Mouse (Mus musculus): ENCODE results near the gene Hist2h3c2. TPM values are rescaled to one million over a fixed set of nuclear protein-coding genes. Genes with fewer than 3 reads are reported as not detected.

Hist2h3c2 gene
- polyA plus RNA-seq, 1 experiment: 1,020 TPM

DNA sequence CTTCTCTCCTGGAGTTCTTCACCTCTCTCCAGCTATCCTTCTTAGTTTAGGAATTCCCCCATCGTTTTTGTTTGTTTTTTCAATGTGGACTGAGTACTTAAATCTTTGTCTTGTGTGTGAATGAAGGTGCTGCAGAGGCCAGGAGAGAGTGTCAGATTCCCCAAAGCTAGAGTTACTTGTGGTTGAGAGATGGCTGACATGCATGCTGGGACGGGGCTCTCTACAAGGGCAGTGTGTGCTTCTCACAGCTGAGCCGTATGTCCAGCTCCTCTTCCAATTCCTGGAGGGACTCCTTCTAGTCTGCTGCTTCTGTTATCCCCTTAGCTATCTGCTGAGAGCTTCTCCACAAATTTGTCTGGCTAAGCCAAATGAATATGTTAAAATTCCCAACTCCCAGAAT is 3.1 kb downstream of the Hist2h3c2 start:
- Histone ChIP-seq H3K4me1 (replicated peaks; ENCODE audit: control insufficient read depth, insufficient read depth, low read length) (peaks cover 3% of the 10 kb centered on the region; the same call in 1 of the 2 replicates), H3K27me3 (ENCODE audit: control insufficient read depth, insufficient read depth, low read length) (no peaks in the 10 kb centered on the region), H3K27ac (ENCODE audit: control insufficient read depth, insufficient read depth, low read length) (no peak overlapping the region), H3K36me3 (ENCODE audit: control insufficient read depth, insufficient read depth, low read length) (no peaks in the 10 kb centered on the region), H3K4me3 (ENCODE audit: control insufficient read depth, insufficient read depth, low read length) (no peak overlapping the region)
- TF ChIP-seq CTCF (IDR thresholded peaks at IDR 0.05; ENCODE audit: borderline replicate concordance, control insufficient read depth, extremely low read depth, insufficient read depth, low read length, poor library complexity): no peak
- no peak for TF ChIP-seq POLR2A (IDR thresholded peaks at IDR 0.05; ENCODE audit: control insufficient read depth, extremely low read depth, insufficient read depth, low read length, poor library complexity)
- WGBS: 79% methylated on average over 3 of the region's 3 CpGs
- no peak for DNase-seq

DNA sequence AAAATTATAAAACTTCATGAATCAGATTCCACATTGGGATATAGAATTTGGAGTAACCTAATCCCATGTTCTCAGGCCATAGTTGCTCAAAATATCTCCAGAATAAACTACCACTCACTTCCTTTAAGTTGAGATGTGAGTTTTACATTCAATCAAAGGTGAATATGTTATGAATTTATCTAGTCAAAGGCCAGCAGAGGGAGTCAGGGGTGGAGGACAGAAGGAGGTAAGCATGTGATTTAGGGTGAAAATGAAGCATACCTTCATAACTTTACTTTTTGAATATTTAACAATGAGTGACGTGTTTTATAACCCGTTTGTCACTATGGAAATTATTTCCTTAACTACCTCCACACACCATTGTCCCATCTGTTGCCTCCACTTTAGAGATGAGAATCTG is 4.0 kb downstream of the Hist2h3c2 start:
- H3K4me1 ChIP-seq (replicated peaks; ENCODE audit: control insufficient read depth, insufficient read depth, low read length): peaks cover 3% of the 10 kb centered on the region; the same call in 1 of the 2 replicates
- H3K4me3 ChIP-seq (ENCODE audit: control insufficient read depth, insufficient read depth, low read length): no peak overlapping the region
- no peaks in the 10 kb centered on the region for H3K27me3 ChIP-seq (ENCODE audit: control insufficient read depth, insufficient read depth, low read length)
- WGBS: 89% methylated on average over 2 of the region's 2 CpGs
- TF ChIP-seq POLR2A (IDR thresholded peaks at IDR 0.05; ENCODE audit: control insufficient read depth, extremely low read depth, insufficient read depth, low read length, poor library complexity) (no peak), CTCF (IDR thresholded peaks at IDR 0.05; ENCODE audit: borderline replicate concordance, control insufficient read depth, extremely low read depth, insufficient read depth, low read length, poor library complexity) (no peak)
- no peak overlapping the region for H3K27ac ChIP-seq (ENCODE audit: control insufficient read depth, insufficient read depth, low read length)
- no peak for DNase-seq
- H3K36me3 ChIP-seq (ENCODE audit: control insufficient read depth, insufficient read depth, low read length): no peaks in the 10 kb centered on the region

- Histone ChIP-seq H3K27ac (ENCODE audit: control insufficient read depth, insufficient read depth, low read length) (no peak overlapping the region), H3K4me3 (ENCODE audit: control insufficient read depth, insufficient read depth, low read length) (no peak overlapping the region), H3K4me1 (replicated peaks; ENCODE audit: control insufficient read depth, insufficient read depth, low read length) (no peaks in the 10 kb centered on the region), H3K27me3 (ENCODE audit: control insufficient read depth, insufficient read depth, low read length) (no peaks in the 10 kb centered on the region), H3K36me3 (ENCODE audit: control insufficient read depth, insufficient read depth, low read length) (no peaks in the 10 kb centered on the region)
- 82% methylated on average over 2 of the region's 2 CpGs for WGBS
- TF ChIP-seq POLR2A (IDR thresholded peaks at IDR 0.05; ENCODE audit: control insufficient read depth, extremely low read depth, insufficient read depth, low read length, poor library complexity): no peak
- TF ChIP-seq CTCF (IDR thresholded peaks at IDR 0.05; ENCODE audit: borderline replicate concordance, control insufficient read depth, extremely low read depth, insufficient read depth, low read length, poor library complexity): no peak
- no peak for DNase-seq
Observed at GRCm38 (mm10) chr3:96231758-96232120, 7.2 kb downstream of the Hist2h3c2 start.

- Histone ChIP-seq H3K36me3 (ENCODE audit: control insufficient read depth, insufficient read depth, low read length) (no peaks in the 10 kb centered on the region), H3K27me3 (ENCODE audit: control insufficient read depth, insufficient read depth, low read length) (no peaks in the 10 kb centered on the region), H3K27ac (ENCODE audit: control insufficient read depth, insufficient read depth, low read length) (no peak overlapping the region), H3K4me3 (ENCODE audit: control insufficient read depth, insufficient read depth, low read length) (no peak overlapping the region), H3K4me1 (replicated peaks; ENCODE audit: control insufficient read depth, insufficient read depth, low read length) (no peaks in the 10 kb centered on the region)
- WGBS: 93% methylated on average over 4 of the region's 4 CpGs
- TF ChIP-seq POLR2A (IDR thresholded peaks at IDR 0.05; ENCODE audit: control insufficient read depth, extremely low read depth, insufficient read depth, low read length, poor library complexity) (no peak), CTCF (IDR thresholded peaks at IDR 0.05; ENCODE audit: borderline replicate concordance, control insufficient read depth, extremely low read depth, insufficient read depth, low read length, poor library complexity) (no peak)
- no peak for DNase-seq
Observed at GRCm38 (mm10) chr3:96230910-96231757, 7.8 kb downstream of the Hist2h3c2 start.

DNA sequence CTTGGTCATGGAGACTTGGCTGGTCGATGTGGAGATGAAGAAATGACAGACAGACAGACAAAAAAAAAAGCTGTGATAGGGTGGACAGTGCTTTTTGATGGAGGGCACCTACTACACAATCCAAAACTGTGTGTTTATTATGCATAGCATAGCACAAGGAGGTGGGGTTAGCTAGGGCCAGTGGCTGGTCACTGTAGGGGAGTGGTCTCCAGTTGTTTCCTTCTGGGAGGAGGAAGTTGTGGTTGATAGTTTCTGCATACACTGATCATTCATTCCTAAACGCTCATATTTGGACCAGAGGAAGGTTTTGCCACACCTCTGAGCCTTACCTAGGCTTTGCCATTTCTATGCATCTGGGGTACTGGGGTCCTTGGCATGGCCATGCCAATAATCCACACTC is 8.5 kb downstream of the Hist2h3c2 start:
- no peak overlapping the region for H3K27ac ChIP-seq (ENCODE audit: control insufficient read depth, insufficient read depth, low read length)
- H3K4me1 ChIP-seq (replicated peaks; ENCODE audit: control insufficient read depth, insufficient read depth, low read length): 0 out of 2 replicates have a peak, but pooled peaks cover under 1% of the 10 kb centered on the region
- DNase-seq: no peak
- WGBS: 56% methylated on average over 2 of the region's 2 CpGs
- H3K36me3 ChIP-seq (ENCODE audit: control insufficient read depth, insufficient read depth, low read length): no peaks in the 10 kb centered on the region
- no peak overlapping the region for H3K4me3 ChIP-seq (ENCODE audit: control insufficient read depth, insufficient read depth, low read length)
- no peaks in the 10 kb centered on the region for H3K27me3 ChIP-seq (ENCODE audit: control insufficient read depth, insufficient read depth, low read length)
- TF ChIP-seq CTCF (IDR thresholded peaks at IDR 0.05; ENCODE audit: borderline replicate concordance, control insufficient read depth, extremely low read depth, insufficient read depth, low read length, poor library complexity) (no peak), POLR2A (IDR thresholded peaks at IDR 0.05; ENCODE audit: control insufficient read depth, extremely low read depth, insufficient read depth, low read length, poor library complexity) (no peak)

DNA sequence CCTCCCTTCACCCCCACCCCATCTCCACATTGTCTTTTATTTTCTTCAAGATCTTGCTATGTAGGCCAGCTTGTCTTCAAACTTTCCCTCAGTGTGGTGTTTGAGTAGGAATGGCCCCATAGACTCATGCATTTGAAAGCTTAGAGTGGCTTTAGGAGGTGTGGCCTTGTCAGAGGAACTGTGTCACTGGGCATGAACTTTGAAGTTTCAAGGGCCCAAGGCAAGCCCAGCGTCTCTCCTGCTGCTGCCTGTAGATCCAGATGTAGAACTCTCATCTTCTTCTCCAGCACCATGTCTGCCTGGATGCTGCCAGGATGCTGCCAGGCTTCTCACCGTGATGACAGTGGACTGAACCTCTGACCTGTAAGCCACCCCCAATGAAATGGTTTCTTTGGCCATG is 10.1 kb downstream of the Hist2h3c2 start:
- no peak for DNase-seq
- H3K27ac ChIP-seq (ENCODE audit: control insufficient read depth, insufficient read depth, low read length): no peak overlapping the region
- TF ChIP-seq POLR2A (IDR thresholded peaks at IDR 0.05; ENCODE audit: control insufficient read depth, extremely low read depth, insufficient read depth, low read length, poor library complexity) (no peak), CTCF (IDR thresholded peaks at IDR 0.05; ENCODE audit: borderline replicate concordance, control insufficient read depth, extremely low read depth, insufficient read depth, low read length, poor library complexity) (no peak)
- H3K4me3 ChIP-seq (ENCODE audit: control insufficient read depth, insufficient read depth, low read length): no peak overlapping the region
- no peaks in the 10 kb centered on the region for H3K36me3 ChIP-seq (ENCODE audit: control insufficient read depth, insufficient read depth, low read length)
- H3K4me1 ChIP-seq (replicated peaks; ENCODE audit: control insufficient read depth, insufficient read depth, low read length): peaks cover 8% of the 10 kb centered on the region
- WGBS: 66% methylated on average over 2 of the region's 2 CpGs
- no peaks in the 10 kb centered on the region for H3K27me3 ChIP-seq (ENCODE audit: control insufficient read depth, insufficient read depth, low read length)
